Mouse (Mus musculus) forebrain, embryonic 13.5 days (tissue): Measurements from ENCODE around the gene Hdac7. TPM values are rescaled to one million over a fixed set of nuclear protein-coding genes. Genes with fewer than 3 reads are reported as not detected.
A peak's percentile ranks its signal among the peaks of the same experiment; 100 is the strongest.

ENCODE experiments used
- ATAC-seq: fragments of 200-750 bp; cut with Nextera tagmentation; 2 replicates; pipeline ENCODE4 v1.8.0; 2017
- H3K27ac ChIP-seq: fragments of 300-500 bp; sonication (generic); 2 replicates; pipeline ENCODE4 v1.5.1; 2015; ENCODE audit warnings: inconsistent platforms, mild to moderate bottlenecking, moderate library complexity
- H3K27me3 ChIP-seq: fragments of 300-500 bp; sonication (generic); 2 replicates; pipeline ENCODE4 v1.6.1; 2015; ENCODE audit warnings: mild to moderate bottlenecking, inconsistent platforms
- H3K36me3 ChIP-seq: fragments of 300-500 bp; sonication (generic); 2 replicates; pipeline ENCODE4 v1.6.1; 2015; ENCODE audit warnings: mild to moderate bottlenecking, inconsistent platforms; ENCODE audit not compliant: poor library complexity, severe bottlenecking
- H3K4me1 ChIP-seq: fragments of 300-500 bp; sonication (generic); 2 replicates; pipeline ENCODE4 v1.6.1; 2015; ENCODE audit warnings: inconsistent platforms
- H3K4me2 ChIP-seq: fragments of 300-500 bp; sonication (generic); 2 replicates; pipeline ENCODE4 v1.6.1; 2015; ENCODE audit warnings: inconsistent platforms, mild to moderate bottlenecking, moderate library complexity
- H3K4me3 ChIP-seq: fragments of 300-500 bp; sonication (generic); 2 replicates; pipeline ENCODE4 v1.5.1; 2015; ENCODE audit warnings: mild to moderate bottlenecking, inconsistent platforms
- H3K9ac ChIP-seq: fragments of 300-500 bp; sonication (generic); 2 replicates; pipeline ENCODE4 v1.6.1; 2015; ENCODE audit warnings: mild to moderate bottlenecking, inconsistent platforms
- H3K9me3 ChIP-seq: fragments of 300-500 bp; sonication (generic); replicated peaks from 2 replicates; pipeline ENCODE4 v1.6.1; 2016; ENCODE audit warnings: inconsistent platforms
- WGBS: fragments of 180-500 bp; shearing (Covaris S2); methylation state at CpG from one replicate; pipeline ENCODE4 v1.1.7; 2015; 5-methylcytosine and 5-hydroxymethylcytosine counted together
- polyA plus RNA-seq: library from polyadenylated mRNA; unstranded; fragments of >200 nt; fragmentation: Nextera tagmentation; extraction: Ambion mirVana; gene quantifications from 2 replicates; pipeline ENCODE4 v1.2.1, GENCODE M21; 2015

Gene Hdac7
- polyA plus RNA-seq, 1 experiment from 2014 or later: 20.3 TPM

DNA sequence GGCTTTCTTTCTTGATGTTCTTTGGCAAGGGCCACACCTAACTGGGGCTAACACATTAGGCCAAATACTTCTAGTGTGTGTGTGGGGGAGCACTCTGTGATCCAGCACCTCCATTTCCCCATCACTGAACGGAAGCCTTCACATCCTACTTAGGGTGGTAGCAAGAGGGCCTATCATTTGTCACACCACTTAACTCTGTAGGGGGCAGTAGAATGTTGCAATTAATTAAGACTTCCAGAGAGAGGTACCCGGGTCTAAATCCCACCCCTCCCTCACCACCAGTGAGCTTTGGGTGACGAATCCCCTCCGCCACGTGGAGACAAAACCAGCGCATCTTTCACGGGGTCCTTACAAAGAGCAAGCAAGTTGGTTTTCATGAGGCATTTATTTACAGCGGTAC is 9.8 kb upstream of the Hdac7 start:
- Histone ChIP-seq H3K27ac (no peak overlapping the region), H3K9ac (no peak overlapping the region), H3K36me3 (no peaks in the 10 kb centered on the region), H3K4me1 (peaks cover 5% of the 10 kb centered on the region; the same call in 1 of the 2 replicates), H3K4me3 (no peak overlapping the region), H3K4me2 (no peak overlapping the region), H3K9me3 (no peaks in the 10 kb centered on the region), H3K27me3 (no peaks in the 10 kb centered on the region)
- ATAC-seq: no peak
- WGBS: 44% methylated on average over 8 of the region's 8 CpGs

DNA sequence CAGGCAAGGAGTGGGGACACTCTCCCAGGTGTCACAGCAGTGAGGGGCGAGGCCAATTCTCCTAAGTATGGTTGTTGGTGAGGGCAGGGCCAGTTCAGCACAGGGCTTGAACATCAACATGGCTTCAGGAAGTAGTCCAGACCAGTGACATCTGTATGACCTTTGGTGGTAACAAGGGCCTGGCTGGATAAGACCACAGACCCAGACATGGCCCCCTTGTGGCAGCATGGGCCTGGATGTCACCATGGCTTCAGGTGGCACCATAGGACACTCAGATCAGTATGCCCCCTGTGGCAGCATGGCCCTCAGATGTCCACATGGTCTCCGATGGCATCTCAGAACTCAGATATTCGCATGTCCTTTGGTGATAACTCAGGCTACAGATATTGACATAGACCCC is 8.0 kb upstream of the Hdac7 start:
- H3K4me3 ChIP-seq: no peak overlapping the region
- H3K9ac ChIP-seq: no peak overlapping the region
- no peak for ATAC-seq
- peaks cover 6% of the 10 kb centered on the region; the same call in 1 of the 2 replicates for H3K4me1 ChIP-seq
- no peak overlapping the region for H3K27ac ChIP-seq
- H3K4me2 ChIP-seq: no peak overlapping the region
- H3K27me3 ChIP-seq: no peaks in the 10 kb centered on the region
- H3K36me3 ChIP-seq: no peaks in the 10 kb centered on the region
- no peaks in the 10 kb centered on the region for H3K9me3 ChIP-seq
- WGBS: 87% methylated on average over 3 of the region's 3 CpGs

DNA sequence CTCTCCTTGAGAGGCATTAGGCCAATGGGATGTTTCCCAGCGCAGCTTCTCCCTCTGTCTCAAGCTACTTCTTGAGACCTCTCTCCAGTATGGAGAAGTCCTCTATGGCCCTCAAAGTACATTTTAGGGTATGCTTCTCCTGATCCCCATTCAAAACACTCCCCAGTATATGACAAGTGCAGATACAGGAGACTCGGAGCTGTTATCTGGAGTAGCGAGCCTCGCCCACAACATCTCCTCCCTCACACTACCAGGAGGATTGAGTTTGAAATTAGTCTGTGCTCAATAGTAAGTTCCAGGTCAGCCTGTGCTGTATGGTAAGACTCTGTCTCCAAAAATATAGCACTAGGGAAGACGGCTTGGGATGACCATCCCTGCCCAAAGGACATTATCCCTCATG is 6.7 kb upstream of the Hdac7 start:
- no peak overlapping the region for H3K4me2 ChIP-seq
- no peak overlapping the region for H3K9ac ChIP-seq
- no peak overlapping the region for H3K4me3 ChIP-seq
- ATAC-seq: no peak
- WGBS: 85% methylated on average over 5 of the region's 5 CpGs
- H3K9me3 ChIP-seq: no peaks in the 10 kb centered on the region
- H3K27me3 ChIP-seq: no peaks in the 10 kb centered on the region
- peaks cover 6% of the 10 kb centered on the region; the same call in 1 of the 2 replicates for H3K4me1 ChIP-seq
- no peaks in the 10 kb centered on the region for H3K36me3 ChIP-seq
- no peak overlapping the region for H3K27ac ChIP-seq

DNA sequence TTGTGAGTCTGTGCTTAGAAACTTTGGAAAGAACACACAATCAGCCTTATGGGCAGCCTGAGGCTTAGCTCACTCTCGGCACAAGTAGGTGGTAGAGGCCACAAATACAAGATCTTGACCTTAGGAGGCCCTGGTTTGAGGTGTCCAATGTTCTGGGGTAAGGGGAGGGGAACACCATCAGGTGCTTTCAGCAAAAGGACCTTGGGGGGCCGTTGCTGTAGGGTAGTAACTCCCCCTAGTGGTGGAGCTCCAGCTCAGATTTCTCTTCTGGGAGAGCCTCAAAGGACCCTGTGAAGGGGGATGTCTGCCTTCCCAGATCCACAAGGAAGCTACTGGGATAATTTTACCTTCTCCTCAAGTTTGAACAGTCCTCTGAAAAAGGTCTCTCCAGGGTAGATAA is 6.1 kb upstream of the Hdac7 start:
- H3K36me3 ChIP-seq: no peaks in the 10 kb centered on the region
- no peak for ATAC-seq
- no peak overlapping the region for H3K27ac ChIP-seq
- H3K4me1 ChIP-seq: peaks cover 6% of the 10 kb centered on the region; the same call in 1 of the 2 replicates
- H3K4me2 ChIP-seq: no peak overlapping the region
- H3K27me3 ChIP-seq: no peaks in the 10 kb centered on the region
- no peak overlapping the region for H3K4me3 ChIP-seq
- H3K9me3 ChIP-seq: no peaks in the 10 kb centered on the region
- 18% methylated on average over 2 of the region's 2 CpGs for WGBS
- H3K9ac ChIP-seq: no peak overlapping the region

DNA sequence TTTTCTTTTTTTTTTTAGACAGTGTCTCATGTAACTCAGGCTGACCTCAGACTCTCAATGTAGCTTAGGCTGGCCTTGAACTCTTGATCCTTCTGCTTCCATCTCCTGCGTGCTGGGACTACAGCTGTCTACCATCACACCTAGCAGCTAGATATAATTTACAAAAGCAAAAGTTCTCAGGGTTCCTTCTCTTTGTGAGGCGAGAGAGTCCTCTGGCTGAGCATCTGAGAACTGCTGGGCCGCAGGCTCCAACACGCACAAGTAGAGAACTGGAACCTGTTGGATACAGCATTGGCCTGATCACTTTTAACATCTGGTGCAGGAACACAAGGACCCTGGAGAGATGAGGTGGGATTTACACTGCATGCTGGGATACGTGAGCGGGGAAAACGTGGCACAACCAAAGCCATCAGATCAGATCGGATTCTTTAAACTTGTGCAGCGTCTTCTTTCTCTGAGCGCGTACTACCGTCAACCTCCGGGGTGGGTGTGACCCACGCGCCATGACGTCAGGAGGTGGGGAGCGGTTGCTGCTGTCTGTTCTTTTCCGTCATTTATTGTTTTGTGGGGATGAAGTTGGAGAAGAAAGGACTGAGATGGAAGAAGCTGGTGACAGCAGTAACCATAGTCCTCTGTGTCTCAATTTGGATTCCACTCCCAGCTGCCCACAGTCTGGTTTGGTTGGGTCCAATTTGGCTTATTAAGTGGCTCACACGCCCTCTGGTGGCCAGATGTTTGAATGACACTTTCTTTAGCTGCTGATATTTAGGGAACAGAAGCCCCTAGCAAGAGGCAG is 5.0 kb upstream of the Hdac7 start:
- Histone ChIP-seq H3K27me3 (no peaks in the 10 kb centered on the region), H3K4me1 (peaks cover 6% of the 10 kb centered on the region; the same call in 1 of the 2 replicates), H3K4me2 (peak overlapping the region; percentile 63), H3K36me3 (no peaks in the 10 kb centered on the region), H3K27ac (no peak overlapping the region), H3K9ac (peak overlapping the region; percentile 51), H3K9me3 (no peaks in the 10 kb centered on the region), H3K4me3 (peak overlapping the region; percentile 36)
- peak; percentile 80 for ATAC-seq
- WGBS: 7% methylated on average over 19 of the region's 19 CpGs

DNA sequence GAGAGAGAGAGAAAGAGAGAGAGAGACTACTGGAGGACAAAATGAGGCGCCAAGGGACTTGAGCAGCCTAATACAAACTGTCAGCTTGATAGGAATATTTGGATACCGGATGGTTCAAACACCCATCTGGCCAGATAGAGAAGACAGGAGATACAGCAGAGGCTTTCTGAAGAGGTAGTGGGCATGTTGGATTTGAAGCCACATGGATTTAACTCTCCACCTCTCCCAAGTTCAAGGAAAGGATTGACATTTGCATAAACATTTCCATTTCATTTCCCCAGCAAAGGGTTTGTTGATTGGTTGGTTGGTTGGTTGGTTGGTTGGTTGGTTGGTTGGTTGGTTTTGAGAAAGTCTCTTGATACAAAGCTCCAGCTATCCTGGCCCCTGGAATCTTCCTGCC is 3.6 kb upstream of the Hdac7 start:
- Histone ChIP-seq H3K4me1 (peaks cover 6% of the 10 kb centered on the region; the same call in 1 of the 2 replicates), H3K4me3 (no peak overlapping the region), H3K27ac (no peak overlapping the region), H3K4me2 (no peak overlapping the region), H3K9ac (no peak overlapping the region), H3K9me3 (no peaks in the 10 kb centered on the region), H3K36me3 (no peaks in the 10 kb centered on the region), H3K27me3 (no peaks in the 10 kb centered on the region)
- WGBS: 89% methylated on average over 2 of the region's 2 CpGs
- ATAC-seq: no peak

DNA sequence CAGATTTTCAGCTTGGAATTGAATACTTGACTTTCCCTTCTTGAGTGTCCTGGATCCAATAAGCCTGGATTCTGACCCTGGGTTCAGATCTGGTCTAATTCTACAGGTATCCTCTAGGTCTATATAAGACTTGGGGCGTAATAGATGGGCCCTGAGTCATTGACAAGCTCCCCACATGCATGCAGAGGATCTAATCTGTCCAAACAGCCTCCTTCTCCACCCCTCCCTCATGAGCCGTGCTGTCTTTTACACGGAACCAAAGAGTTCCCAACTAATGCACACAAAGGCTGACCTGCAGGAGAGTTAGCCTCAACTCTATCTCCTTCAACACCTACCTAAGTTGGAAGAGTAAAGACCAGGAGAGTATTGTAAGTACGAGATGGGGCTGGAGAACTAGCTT is 3.0 kb upstream of the Hdac7 start:
- no peaks in the 10 kb centered on the region for H3K9me3 ChIP-seq
- H3K4me1 ChIP-seq: peaks cover 6% of the 10 kb centered on the region; the same call in 1 of the 2 replicates
- ATAC-seq: no peak
- H3K36me3 ChIP-seq: no peaks in the 10 kb centered on the region
- no peak overlapping the region for H3K4me2 ChIP-seq
- H3K9ac ChIP-seq: no peak overlapping the region
- H3K27ac ChIP-seq: no peak overlapping the region
- no peak overlapping the region for H3K4me3 ChIP-seq
- H3K27me3 ChIP-seq: no peaks in the 10 kb centered on the region
- 85% methylated on average over 4 of the region's 4 CpGs for WGBS

DNA sequence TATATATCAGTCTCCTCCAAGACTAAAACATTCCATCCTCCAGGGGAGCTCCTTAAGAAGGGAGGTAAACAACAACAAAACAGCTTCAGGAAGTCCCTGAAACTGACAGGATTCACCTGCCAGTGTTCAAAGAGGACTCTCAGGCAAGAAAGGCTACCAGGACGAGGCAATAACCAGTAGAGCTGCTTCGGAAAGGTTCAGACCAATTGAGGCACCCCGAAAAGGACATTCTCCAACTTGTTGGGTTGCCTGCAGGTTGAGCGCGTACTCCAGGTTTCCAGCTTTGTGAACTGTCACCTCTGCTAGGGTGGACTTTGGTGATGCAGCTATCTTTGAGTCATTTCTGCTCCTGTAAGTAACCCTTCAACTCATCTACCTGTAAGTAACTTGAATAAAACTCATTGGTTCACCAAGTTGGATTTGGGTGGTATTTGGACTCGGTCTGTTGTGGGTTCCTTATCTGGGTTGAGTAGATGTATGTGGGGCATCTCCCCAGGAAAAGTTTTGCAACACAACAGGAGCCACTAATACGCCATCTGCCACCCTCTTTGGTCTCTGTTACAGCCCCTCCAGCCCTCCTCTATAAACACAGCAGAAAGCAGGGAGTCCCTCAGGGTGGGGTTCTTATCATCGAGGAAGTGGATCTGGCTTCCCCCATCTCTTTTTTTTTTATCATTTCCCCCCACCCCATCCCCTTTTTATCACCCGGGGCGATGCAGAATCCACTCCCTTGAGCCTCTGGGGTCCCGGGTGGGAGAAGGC is 2.0 kb upstream of the Hdac7 start:
- Histone ChIP-seq H3K9me3 (no peaks in the 10 kb centered on the region), H3K9ac (no peak overlapping the region), H3K4me2 (no peak overlapping the region), H3K27me3 (no peaks in the 10 kb centered on the region), H3K27ac (no peak overlapping the region), H3K4me3 (no peak overlapping the region), H3K4me1 (peaks cover 6% of the 10 kb centered on the region; the same call in 1 of the 2 replicates), H3K36me3 (no peaks in the 10 kb centered on the region)
- 89% methylated on average over 11 of the region's 11 CpGs for WGBS
- ATAC-seq: no peak

DNA sequence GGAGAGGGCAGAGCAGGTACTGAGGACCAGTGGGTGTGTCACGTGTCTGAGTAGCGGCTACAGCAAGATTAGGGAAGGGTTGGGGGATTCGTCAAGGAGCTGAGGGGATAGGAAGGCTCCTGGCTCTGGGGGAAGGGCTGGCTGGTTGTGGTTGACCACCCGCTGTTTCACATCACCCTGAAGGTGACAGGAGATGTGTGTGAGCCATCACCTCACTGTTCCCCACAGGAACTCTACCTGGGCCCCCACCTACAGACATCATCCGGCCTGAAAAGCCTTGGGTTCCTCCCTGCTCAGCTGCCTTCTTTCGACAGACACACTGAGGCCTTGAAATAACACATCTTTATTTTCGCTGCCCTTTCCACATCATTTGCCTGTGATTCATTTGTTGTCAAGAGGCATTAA is 1.1 kb downstream of the Hdac7 start:
- no peaks in the 10 kb centered on the region for H3K9me3 ChIP-seq
- 0 out of 2 replicates have a peak, but pooled peaks cover 3% of the 10 kb centered on the region for H3K27me3 ChIP-seq
- no peak overlapping the region for H3K4me2 ChIP-seq
- H3K9ac ChIP-seq: no peak overlapping the region
- no peak overlapping the region for H3K4me3 ChIP-seq
- H3K27ac ChIP-seq: no peak overlapping the region
- H3K4me1 ChIP-seq: peaks cover 6% of the 10 kb centered on the region
- no peaks in the 10 kb centered on the region for H3K36me3 ChIP-seq
- WGBS: 84% methylated on average over 7 of the region's 7 CpGs
- ATAC-seq: no peak

DNA sequence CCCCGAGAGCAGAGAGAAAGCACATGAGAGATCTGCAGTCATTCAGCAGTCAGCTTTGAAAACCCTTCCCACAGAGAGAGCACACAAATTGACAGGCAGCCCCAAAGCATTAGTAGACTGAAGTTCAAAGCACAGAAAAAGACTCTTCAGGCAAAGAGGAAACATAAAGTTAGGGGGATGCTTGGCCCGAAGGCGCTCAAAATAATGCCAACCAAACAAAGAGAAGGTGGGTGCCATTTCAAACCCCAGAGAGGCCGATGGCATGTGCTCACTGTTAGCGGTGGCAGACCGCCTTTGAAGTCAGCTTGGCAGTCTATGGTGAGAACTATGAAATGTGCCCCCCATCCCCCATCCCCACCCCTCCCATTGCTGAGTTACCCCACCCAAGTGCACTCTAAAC is 2.2 kb downstream of the Hdac7 start:
- Histone ChIP-seq H3K4me3 (no peak overlapping the region), H3K27ac (no peak overlapping the region), H3K9me3 (no peaks in the 10 kb centered on the region), H3K27me3 (0 out of 2 replicates have a peak, but pooled peaks cover 3% of the 10 kb centered on the region), H3K9ac (no peak overlapping the region), H3K36me3 (no peaks in the 10 kb centered on the region), H3K4me2 (no peak overlapping the region), H3K4me1 (peaks cover 14% of the 10 kb centered on the region)
- WGBS: 90% methylated on average over 6 of the region's 6 CpGs
- no peak for ATAC-seq

DNA sequence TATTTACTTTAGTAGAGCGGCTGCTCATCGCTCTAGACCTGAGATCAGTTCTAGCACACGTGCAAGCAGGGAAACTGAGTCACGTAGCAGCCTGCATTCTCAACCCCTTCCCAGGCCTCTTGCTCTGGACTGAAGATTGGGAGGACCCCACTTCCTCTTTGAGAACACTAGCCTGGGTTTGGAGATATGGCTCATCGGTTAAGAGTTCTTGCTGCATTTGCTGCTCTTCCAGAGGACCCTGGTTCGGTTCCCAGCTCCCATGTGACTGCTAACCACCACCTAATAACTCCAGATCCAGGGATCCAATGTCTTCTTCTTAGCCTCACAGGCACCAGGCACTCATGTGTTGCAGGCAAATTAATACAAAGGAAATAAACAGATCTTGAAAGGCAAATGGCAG is 2.9 kb downstream of the Hdac7 start:
- Histone ChIP-seq H3K9me3 (no peaks in the 10 kb centered on the region), H3K4me1 (peaks cover 14% of the 10 kb centered on the region)
- 94% methylated on average over 6 of the region's 6 CpGs for WGBS

DNA sequence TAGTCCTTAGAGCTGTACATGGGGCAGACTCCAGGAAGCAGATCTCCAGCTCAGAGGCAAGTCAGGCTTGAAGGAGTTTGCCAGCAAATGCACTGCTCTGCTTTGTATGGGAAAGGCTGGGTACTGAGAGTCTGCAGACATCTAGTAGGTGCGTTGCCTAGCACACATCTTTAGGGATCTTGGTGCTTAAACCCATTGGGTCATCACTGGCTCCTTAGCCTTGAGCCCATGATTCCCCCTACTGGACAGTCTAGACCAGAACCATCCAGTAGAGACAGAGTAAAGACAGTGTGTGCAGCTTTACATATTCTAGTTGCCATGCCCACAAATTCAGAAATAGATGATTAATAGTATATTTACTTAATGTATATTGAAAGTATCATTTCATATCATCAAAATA is 3.5 kb downstream of the Hdac7 start:
- Histone ChIP-seq H3K27me3 (0 out of 2 replicates have a peak, but pooled peaks cover 3% of the 10 kb centered on the region), H3K9me3 (no peaks in the 10 kb centered on the region), H3K4me3 (no peak overlapping the region), H3K27ac (no peak overlapping the region), H3K36me3 (no peaks in the 10 kb centered on the region), H3K4me2 (no peak overlapping the region), H3K9ac (no peak overlapping the region), H3K4me1 (peaks cover 14% of the 10 kb centered on the region)
- no peak for ATAC-seq
- WGBS: 88% methylated on average over 1 of the region's 1 CpGs

More for the DNA sequence above, 2.9 kb downstream of the Hdac7 start:
- Histone ChIP-seq H3K4me3 (no peak overlapping the region), H3K9ac (no peak overlapping the region), H3K4me2 (no peak overlapping the region), H3K27ac (no peak overlapping the region), H3K36me3 (no peaks in the 10 kb centered on the region), H3K27me3 (0 out of 2 replicates have a peak, but pooled peaks cover 3% of the 10 kb centered on the region)
- ATAC-seq: no peak
